Mouse (Mus musculus): ENCODE results near the gene Foxp1. TPM values are rescaled to one million over a fixed set of nuclear protein-coding genes. Genes with fewer than 3 reads are reported as not detected.

Gene Foxp1
- polyA plus RNA-seq, 1 experiment: 76.1 TPM

- H3K4me3 ChIP-seq (replicated peaks): no peak overlapping the region
- H3K4me1 ChIP-seq: peaks cover 61% of the 10 kb centered on the region
- H3K36me3 ChIP-seq (replicated peaks; ENCODE audit: low read length): peaks cover 38% of the 10 kb centered on the region
- no peaks in the 10 kb centered on the region for H3K27me3 ChIP-seq (replicated peaks)
- H3K9me3 ChIP-seq: peaks cover 6% of the 10 kb centered on the region; the same call in 1 of the 2 replicates
- TF ChIP-seq FLI1 (IDR thresholded peaks at IDR 0.05; ENCODE audit: low read length): no peak
- no peak for TF ChIP-seq GATA1 (IDR thresholded peaks at IDR 0.05; ENCODE audit: borderline replicate concordance, low read length)
Observed at GRCm38 (mm10) chr6:99374448-99375271, 147.9 kb downstream of the Foxp1 start.

GRCm38 (mm10) chr6:99372427-99372826, 150.1 kb downstream of the Foxp1 start:
- no peaks in the 10 kb centered on the region for H3K27me3 ChIP-seq (replicated peaks)
- H3K36me3 ChIP-seq (replicated peaks; ENCODE audit: low read length): peaks cover 38% of the 10 kb centered on the region
- H3K4me1 ChIP-seq: peaks cover 61% of the 10 kb centered on the region
- no peak overlapping the region for H3K4me3 ChIP-seq (replicated peaks)
- H3K9me3 ChIP-seq: peaks cover 6% of the 10 kb centered on the region; the same call in 1 of the 2 replicates
- no peak for TF ChIP-seq FLI1 (IDR thresholded peaks at IDR 0.05; ENCODE audit: low read length)
- no peak for TF ChIP-seq GATA1 (IDR thresholded peaks at IDR 0.05; ENCODE audit: borderline replicate concordance, low read length)

GRCm38 (mm10) chr6:99372016-99372415, 150.5 kb downstream of the Foxp1 start:
- no peaks in the 10 kb centered on the region for H3K27me3 ChIP-seq (replicated peaks)
- peaks cover 6% of the 10 kb centered on the region; the same call in 1 of the 2 replicates for H3K9me3 ChIP-seq
- H3K4me3 ChIP-seq (replicated peaks): no peak overlapping the region
- H3K36me3 ChIP-seq (replicated peaks; ENCODE audit: low read length): peaks cover 41% of the 10 kb centered on the region
- no peak for TF ChIP-seq GATA1 (IDR thresholded peaks at IDR 0.05; ENCODE audit: borderline replicate concordance, low read length)
- peaks cover 64% of the 10 kb centered on the region for H3K4me1 ChIP-seq

GRCm38 (mm10) chr6:99369931-99370330, 152.6 kb downstream of the Foxp1 start:
- peaks cover 61% of the 10 kb centered on the region for H3K4me1 ChIP-seq
- H3K4me3 ChIP-seq (replicated peaks): no peak overlapping the region
- peaks cover 6% of the 10 kb centered on the region; the same call in 1 of the 2 replicates for H3K9me3 ChIP-seq
- H3K36me3 ChIP-seq (replicated peaks; ENCODE audit: low read length): peaks cover 47% of the 10 kb centered on the region
- TF ChIP-seq GATA1 (IDR thresholded peaks at IDR 0.05; ENCODE audit: borderline replicate concordance, low read length) (no peak), FLI1 (IDR thresholded peaks at IDR 0.05; ENCODE audit: low read length) (no peak)
- no peaks in the 10 kb centered on the region for H3K27me3 ChIP-seq (replicated peaks)

- TF ChIP-seq GATA1 (IDR thresholded peaks at IDR 0.05; ENCODE audit: borderline replicate concordance, low read length) (no peak), FLI1 (IDR thresholded peaks at IDR 0.05; ENCODE audit: low read length) (no peak)
- Histone ChIP-seq H3K4me1 (peaks cover 53% of the 10 kb centered on the region), H3K4me3 (replicated peaks) (no peak overlapping the region), H3K27me3 (replicated peaks) (no peaks in the 10 kb centered on the region), H3K9me3 (peaks cover 6% of the 10 kb centered on the region; the same call in 1 of the 2 replicates), H3K36me3 (replicated peaks; ENCODE audit: low read length) (peaks cover 47% of the 10 kb centered on the region)
Observed at GRCm38 (mm10) chr6:99369156-99369555, 153.4 kb downstream of the Foxp1 start.

GRCm38 (mm10) chr6:99368118-99368753, 154.3 kb downstream of the Foxp1 start:
- Histone ChIP-seq H3K27me3 (replicated peaks) (no peaks in the 10 kb centered on the region), H3K4me1 (peaks cover 47% of the 10 kb centered on the region), H3K9me3 (peaks cover 6% of the 10 kb centered on the region; the same call in 1 of the 2 replicates), H3K36me3 (replicated peaks; ENCODE audit: low read length) (peaks cover 49% of the 10 kb centered on the region), H3K4me3 (replicated peaks) (peak overlapping the region; percentile 24)
- TF ChIP-seq FLI1 (IDR thresholded peaks at IDR 0.05; ENCODE audit: low read length): no peak
- TF ChIP-seq GATA1 (IDR thresholded peaks at IDR 0.05; ENCODE audit: borderline replicate concordance, low read length): no peak

- Histone ChIP-seq H3K9me3 (no peaks in the 10 kb centered on the region), H3K4me1 (peaks cover 48% of the 10 kb centered on the region), H3K4me3 (replicated peaks) (no peak overlapping the region), H3K27me3 (replicated peaks) (no peaks in the 10 kb centered on the region), H3K36me3 (replicated peaks; ENCODE audit: low read length) (peaks cover 25% of the 10 kb centered on the region)
- no peak for TF ChIP-seq GATA1 (IDR thresholded peaks at IDR 0.05; ENCODE audit: borderline replicate concordance, low read length)
- TF ChIP-seq FLI1 (IDR thresholded peaks at IDR 0.05; ENCODE audit: low read length): no peak
Observed at GRCm38 (mm10) chr6:99364545-99364944, 158.0 kb downstream of the Foxp1 start.

- peaks cover 46% of the 10 kb centered on the region for H3K4me1 ChIP-seq
- no peaks in the 10 kb centered on the region for H3K27me3 ChIP-seq (replicated peaks)
- H3K9me3 ChIP-seq: no peaks in the 10 kb centered on the region
- H3K36me3 ChIP-seq (replicated peaks; ENCODE audit: low read length): peaks cover 9% of the 10 kb centered on the region
- TF ChIP-seq FLI1 (IDR thresholded peaks at IDR 0.05; ENCODE audit: low read length) (no peak), GATA1 (IDR thresholded peaks at IDR 0.05; ENCODE audit: borderline replicate concordance, low read length) (no peak)
- no peak overlapping the region for H3K4me3 ChIP-seq (replicated peaks)
Observed at GRCm38 (mm10) chr6:99360581-99360980, 161.9 kb downstream of the Foxp1 start.

GRCm38 (mm10) chr6:99359765-99360499, 162.6 kb downstream of the Foxp1 start:
- H3K36me3 ChIP-seq (replicated peaks; ENCODE audit: low read length): peaks cover 9% of the 10 kb centered on the region
- TF ChIP-seq GATA1 (IDR thresholded peaks at IDR 0.05; ENCODE audit: borderline replicate concordance, low read length) (no peak), FLI1 (IDR thresholded peaks at IDR 0.05; ENCODE audit: low read length) (no peak)
- no peak overlapping the region for H3K4me3 ChIP-seq (replicated peaks)
- no peaks in the 10 kb centered on the region for H3K27me3 ChIP-seq (replicated peaks)
- peaks cover 42% of the 10 kb centered on the region for H3K4me1 ChIP-seq
- no peaks in the 10 kb centered on the region for H3K9me3 ChIP-seq
